Mouse (Mus musculus) large intestine, adult 2 months (tissue): Measurements from ENCODE around the gene Olfr1387. TPM values are rescaled to one million over a fixed set of nuclear protein-coding genes. Genes with fewer than 3 reads are reported as not detected.
"Not testable (repeated sequence)": the region's sequence is repeated elsewhere in the genome, so short reads cannot be mapped to it uniquely, and the experiment has no call there.

Experiments
- DNase-seq: peaks from one replicate; pipeline ENCODE4 v3.0.0-alpha.2; 2012; ENCODE audit warnings: low read depth, low spot score
- WGBS: fragments of 180-500 bp; shearing (Covaris S2); methylation state at CpG from one replicate; pipeline ENCODE4 v1.1.7; 2018; 5-methylcytosine and 5-hydroxymethylcytosine counted together
- polyA plus RNA-seq: library from polyadenylated mRNA; depleted of rRNA; stranded (reverse); fragments of >200 nt; gene quantifications from 2 replicates; pipeline ENCODE4 v1.2.3, GENCODE M21; 2012; rRNA removed

Olfr1387 gene
- polyA plus RNA-seq = not detected in 2 replicates

DNA sequence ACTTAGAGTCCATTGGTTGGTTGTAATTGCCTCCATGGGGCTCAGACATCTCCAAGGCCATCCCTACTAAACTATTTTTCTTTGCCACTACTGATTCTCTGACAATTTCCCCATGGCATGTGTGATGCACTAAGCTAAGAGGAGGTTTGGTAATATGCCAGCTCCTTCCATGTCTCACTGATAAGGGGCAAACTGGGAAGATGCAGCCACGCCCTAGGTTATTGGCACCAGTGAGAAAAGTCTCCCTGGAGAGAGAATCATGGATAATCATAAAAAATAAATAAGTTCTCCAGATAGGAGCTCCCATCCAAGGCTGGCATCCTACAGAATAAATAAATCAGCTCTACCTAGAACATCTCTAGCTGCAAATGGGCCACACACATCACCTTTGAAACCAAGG lies at the start of gene Olfr1387:
Gene Olfr1387 (plus strand): TSS at position 301 of the 400 bp plus-strand sequence.
- DNase-seq = no peak
- WGBS = 63% methylated on average over 1 of the region's 1 CpGs

DNA sequence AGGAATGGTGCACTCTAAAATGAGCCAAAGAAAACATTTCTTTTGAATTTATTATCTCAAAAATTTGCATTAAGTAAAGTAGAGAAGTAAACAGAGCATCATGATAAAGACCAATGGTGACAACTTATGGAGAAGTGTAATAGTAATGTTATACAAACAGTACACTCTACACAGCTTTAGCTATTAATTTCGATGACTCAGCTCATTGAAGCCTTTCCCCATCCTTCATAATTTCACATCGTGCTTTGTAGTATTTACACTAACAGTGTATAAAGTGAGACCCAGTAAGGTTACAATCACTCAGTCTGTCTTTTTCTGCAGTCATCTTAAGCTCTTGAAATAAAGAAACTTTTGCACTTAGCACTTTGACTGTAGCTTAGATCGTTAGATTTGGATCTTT lies 48.4 kb upstream of the Olfr1387 start:
- no peak for DNase-seq
- 70% methylated on average over 3 of the region's 3 CpGs for WGBS

DNA sequence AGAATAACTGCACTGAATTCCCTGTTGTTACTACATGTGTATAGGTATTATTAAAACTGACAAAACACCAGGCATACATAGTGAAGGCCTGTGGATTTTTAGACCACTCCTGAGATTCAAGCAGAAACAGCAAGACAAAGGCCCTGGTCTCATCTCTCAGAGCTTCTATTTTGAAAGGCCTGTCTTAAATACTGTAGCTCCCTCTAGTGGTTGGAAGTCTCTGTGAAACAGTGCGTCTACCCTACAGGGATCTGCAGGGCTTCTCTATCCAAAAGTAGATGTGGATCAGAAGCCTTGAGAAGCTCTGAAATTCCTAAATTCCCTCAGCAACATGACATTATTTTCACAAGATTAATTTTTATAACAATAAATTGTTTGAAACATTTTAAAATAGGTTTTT lies 44.6 kb upstream of the Olfr1387 start:
- peak; percentile 8 for DNase-seq
- 15% methylated on average over 1 of the region's 1 CpGs for WGBS

DNA sequence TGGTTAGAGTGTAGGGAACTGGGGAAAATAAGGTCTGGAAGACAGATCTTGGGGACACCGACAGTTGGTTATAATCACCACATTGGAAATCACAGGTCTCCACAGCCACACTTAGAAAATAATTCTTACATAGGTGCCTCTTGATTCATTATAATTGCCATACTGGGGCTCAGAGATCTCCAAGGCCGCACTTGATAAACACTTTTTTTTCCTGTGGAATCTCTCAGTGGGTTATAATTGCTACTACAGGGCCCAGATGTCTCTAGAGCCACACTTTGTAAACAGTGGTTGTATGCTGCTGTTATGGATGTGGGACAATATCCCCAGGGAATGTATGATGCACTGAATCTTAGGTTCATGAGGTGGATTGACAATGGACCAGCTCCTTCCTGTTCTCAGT lies 32.4 kb upstream of the Olfr1387 start, which contains the start of gene Olfr1389:
Gene Olfr1389 (plus strand): TSS at position 301 of the 400 bp plus-strand sequence.
- 85% methylated on average over 2 of the region's 2 CpGs for WGBS
- no peak for DNase-seq

DNA sequence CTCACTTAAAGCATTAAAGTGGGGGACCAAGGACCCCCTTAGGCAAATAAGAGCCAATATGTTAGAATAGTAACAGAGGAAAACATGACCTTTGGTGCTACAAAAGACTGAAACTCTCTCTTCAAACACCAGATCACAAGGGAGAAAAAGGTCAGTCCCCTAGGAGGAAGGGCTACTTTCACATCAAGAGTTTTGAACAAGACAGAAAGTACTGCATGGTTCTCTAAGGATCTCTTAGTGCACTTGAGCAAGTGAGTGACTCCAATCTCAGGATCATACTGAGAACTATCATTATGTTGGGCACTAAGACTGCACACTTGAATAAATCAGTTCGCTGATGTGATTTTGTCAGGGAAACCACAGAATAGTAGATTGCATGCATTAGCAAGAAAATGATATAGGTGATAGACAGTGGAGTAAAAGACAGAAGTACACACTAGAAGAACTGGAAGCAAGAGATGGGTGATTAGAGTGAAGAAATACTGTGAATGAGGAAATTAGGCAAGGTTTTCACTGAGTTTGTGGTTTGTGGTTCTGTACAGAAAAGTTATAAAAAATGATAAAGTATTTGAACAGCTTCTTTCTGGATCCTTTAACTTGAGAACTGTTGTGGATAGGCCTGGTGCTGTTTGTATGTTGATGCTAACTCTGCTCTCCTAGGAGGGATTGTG lies 29.8 kb upstream of the Olfr1387 start:
- 86% methylated on average over 1 of the region's 1 CpGs for WGBS

DNA sequence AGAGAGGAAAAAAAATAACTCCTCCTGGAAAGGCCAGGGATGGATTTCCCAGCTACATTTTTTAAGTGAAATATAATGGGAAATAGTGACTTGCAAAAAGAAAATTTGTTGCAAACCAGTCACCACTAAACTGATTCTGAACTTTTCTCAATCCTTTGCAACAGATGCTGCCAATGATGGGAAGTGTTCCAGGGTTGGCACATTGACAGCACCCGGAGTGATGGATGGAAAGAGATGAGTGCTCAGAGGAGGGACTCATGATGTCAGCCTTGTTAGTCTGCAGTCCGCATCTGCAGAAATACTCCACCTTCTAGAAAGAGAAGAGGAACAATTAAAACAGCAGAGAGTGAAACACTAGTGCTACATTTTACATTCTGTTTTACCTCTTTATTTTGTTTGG lies 25.5 kb upstream of the Olfr1387 start:
- no peak for DNase-seq
- WGBS = 79% methylated on average over 2 of the region's 2 CpGs

More for the DNA sequence above, 29.8 kb upstream of the Olfr1387 start:
- DNase-seq = no peak

DNA sequence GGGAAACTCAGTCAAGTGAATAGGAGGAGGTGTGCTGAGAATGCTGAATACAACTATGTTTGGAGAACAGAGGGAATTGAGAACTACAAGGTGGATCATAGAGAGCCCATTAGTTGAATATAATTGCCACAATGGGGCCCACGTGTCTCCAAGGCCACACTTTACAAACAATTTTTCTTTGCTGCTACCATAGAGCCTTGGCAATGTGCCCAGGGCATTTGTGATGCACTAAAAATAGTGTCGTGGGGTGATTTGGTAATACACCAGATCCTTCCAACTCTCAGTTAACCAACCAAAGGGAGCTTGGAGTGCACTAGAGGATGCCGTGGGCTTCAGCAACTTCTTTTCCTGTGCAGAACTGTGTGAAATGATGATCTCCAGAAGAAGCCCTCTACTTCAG lies 18.7 kb upstream of the Olfr1387 start, which contains the start of gene Olfr1388:
Gene Olfr1388 (plus strand): TSS at position 214 of the 400 bp plus-strand sequence.
- 31% methylated on average over 3 of the region's 3 CpGs for WGBS
- no peak for DNase-seq

DNA sequence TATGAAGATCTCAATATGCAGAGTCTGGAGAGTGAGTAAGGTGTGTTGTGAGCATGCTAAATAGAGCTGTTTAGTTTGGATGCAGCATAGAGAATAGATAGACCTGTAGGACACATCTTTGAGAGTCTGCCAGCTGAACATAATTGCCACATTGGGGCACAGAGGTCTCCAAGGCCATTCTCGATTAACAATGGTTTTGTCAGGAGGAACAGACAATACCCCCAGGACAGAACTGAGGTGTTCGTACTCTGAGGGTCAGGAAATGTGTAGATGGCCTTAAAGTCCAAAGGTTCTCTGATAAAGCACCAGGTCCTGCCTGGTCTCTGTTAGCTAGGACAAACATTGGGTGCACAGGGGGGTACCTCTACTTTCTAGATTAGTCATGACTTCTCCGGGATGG lies 9.6 kb downstream of the Olfr1387 start, which contains the start of gene Olfr1386:
Gene Olfr1386 (plus strand): TSS at position 301 of the 400 bp plus-strand sequence.
- 63% methylated on average over 3 of the region's 3 CpGs for WGBS
- not testable (repeated sequence) for DNase-seq

DNA sequence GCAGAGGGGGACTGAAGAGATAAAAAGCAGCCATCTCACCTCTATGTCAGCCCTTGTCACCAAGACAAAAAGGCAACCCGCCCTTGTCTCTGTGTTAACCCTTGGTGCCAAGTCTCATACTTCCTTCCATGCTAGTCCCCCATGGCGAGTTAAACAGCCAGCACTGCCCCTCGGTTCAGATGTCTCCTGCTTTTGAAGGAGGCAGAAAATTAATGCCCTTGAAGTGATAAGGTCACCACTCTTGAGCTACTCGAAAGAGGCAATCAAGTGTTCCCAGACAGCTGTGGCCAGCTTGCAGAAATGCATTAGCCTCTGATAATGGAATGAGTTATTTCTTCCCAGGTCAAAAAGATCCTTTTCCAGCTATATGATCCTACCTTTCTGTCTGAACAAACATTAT lies 30.8 kb downstream of the Olfr1387 start:
- no peak for DNase-seq
- 49% methylated on average over 4 of the region's 4 CpGs for WGBS

DNA sequence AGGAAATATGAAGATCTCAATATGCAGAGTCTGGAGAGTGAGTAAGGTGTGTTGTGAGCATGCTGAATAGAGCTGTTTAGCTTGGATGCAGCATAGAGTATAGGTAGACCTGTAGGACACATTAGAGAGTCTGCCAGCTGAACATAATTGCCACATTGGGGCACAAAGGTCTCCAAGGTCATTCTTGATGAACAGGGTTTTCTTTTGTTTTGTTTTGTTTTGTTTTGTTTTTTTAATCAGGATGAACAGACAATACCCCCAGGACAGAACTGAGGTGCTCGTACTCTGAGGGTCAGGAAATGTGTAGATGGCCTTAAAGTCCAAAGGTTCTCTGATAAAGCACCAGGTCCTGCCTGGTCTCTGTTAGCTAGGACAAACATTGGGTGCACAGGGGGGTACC lies 33.6 kb downstream of the Olfr1387 start, which contains the start of gene Olfr1385:
Gene Olfr1385 (plus strand): TSS at position 301 of the 400 bp plus-strand sequence.
- 61% methylated on average over 1 of the region's 1 CpGs for WGBS
- not testable (repeated sequence) for DNase-seq

Other genes with a start within 250 kb of the Olfr1387 start
- 120 and 150 TPM in 2 replicates for gene Mgat1, start 211.2 kb upstream of the Olfr1387 start, polyA plus RNA-seq
- gene Olfr1393, start 177.0 kb upstream of the Olfr1387 start, polyA plus RNA-seq = 0.19 and 0.32 TPM in 2 replicates
- gene Olfr1392, start 170.1 kb upstream of the Olfr1387 start, polyA plus RNA-seq = 0.18 and 0.29 TPM in 2 replicates
- not detected in 2 replicates for gene Olfr10, start 150.6 kb upstream of the Olfr1387 start, polyA plus RNA-seq
- gene Olfr1391, start 132.6 kb upstream of the Olfr1387 start, polyA plus RNA-seq = not detected in 2 replicates
- gene Olfr1390, start 120.2 kb upstream of the Olfr1387 start, polyA plus RNA-seq = not detected in 2 replicates
- gene Olfr1389, start 32.3 kb upstream of the Olfr1387 start, polyA plus RNA-seq = not detected in 2 replicates
- 0.31 and 1.8 TPM in 2 replicates for gene Olfr1388, start 18.7 kb upstream of the Olfr1387 start, polyA plus RNA-seq
- not detected in 2 replicates for gene Olfr1386, start 9.7 kb downstream of the Olfr1387 start, polyA plus RNA-seq
- not detected in 2 replicates for gene Olfr1385, start 33.7 kb downstream of the Olfr1387 start, polyA plus RNA-seq
- not detected in 2 replicates for gene Olfr1384, start 51.4 kb downstream of the Olfr1387 start, polyA plus RNA-seq
- not detected in 2 replicates for gene Olfr1383, start 64.3 kb downstream of the Olfr1387 start, polyA plus RNA-seq
- gene Olfr1382, start 72.9 kb downstream of the Olfr1387 start, polyA plus RNA-seq = not detected in 2 replicates
- gene Olfr1381, start 88.1 kb downstream of the Olfr1387 start, polyA plus RNA-seq = not detected in 2 replicates
- gene Olfr1380, start 101.5 kb downstream of the Olfr1387 start, polyA plus RNA-seq = not detected in 2 replicates
- 4.8 and 7.3 TPM in 2 replicates for gene Flt4, start 153.9 kb downstream of the Olfr1387 start, polyA plus RNA-seq
- gene Scgb3a1, start 208.3 kb downstream of the Olfr1387 start, polyA plus RNA-seq = 9.8 and 11.7 TPM in 2 replicates